Mouse (Mus musculus): ENCODE data around the gene Ncor2. TPM values are rescaled to one million over a fixed set of nuclear protein-coding genes. Genes with fewer than 3 reads are reported as not detected.

Ncor2 gene
- total RNA-seq, 1 experiment = 19.9 TPM

- no peak for DNase-seq (ENCODE audit: low read depth, low spot score)
- no peaks in the 10 kb centered on the region for H3K9me3 ChIP-seq (ENCODE audit: control insufficient read depth, insufficient read depth, low read depth, low read length)
- peaks cover 2 to 12% of the 10 kb centered on the region in 2 experiments; a peak in 3 of 4 replicates for H3K4me1 ChIP-seq (ENCODE audit: control insufficient read depth in 2 of 2, insufficient read depth in 2 of 2, low read length in 2 of 2, poor library complexity in 1 of 2)
- in situ Hi-C loops (cut with MboI; ENCODE audit: low sequenced_read_pairs in 2 of 2, unreplicated experiment in 2 of 2) = no loop called here
- TF ChIP-seq HCFC1 (IDR thresholded peaks at IDR 0.05; ENCODE audit: borderline replicate concordance, insufficient read depth, low read length) (no peak), MAFK (IDR thresholded peaks at IDR 0.05; ENCODE audit: insufficient read depth, low read depth, low read length) (no peak), CHD2 (IDR thresholded peaks at IDR 0.05; ENCODE audit: low read depth, low read length) (no peak), ZNF384 (IDR thresholded peaks at IDR 0.05; ENCODE audit: low read depth, low read length) (no peak), ZC3H11A (IDR thresholded peaks at IDR 0.05; ENCODE audit: borderline replicate concordance, low read depth, low read length) (no peak)
- H3K4me3 ChIP-seq (ENCODE audit: insufficient read depth in 1 of 2, low read depth in 1 of 2, low read length in 2 of 2, poor library complexity in 1 of 2, severe bottlenecking in 1 of 2) = no peak overlapping the region
- H3K9ac ChIP-seq (ENCODE audit: insufficient read depth, low read depth, low read length, poor library complexity, severe bottlenecking) = no peak overlapping the region
- no peaks in the 10 kb centered on the region for H3K36me3 ChIP-seq (ENCODE audit: control insufficient read depth, insufficient read depth, low read length, poor library complexity, severe bottlenecking)
- H3K27ac ChIP-seq (ENCODE audit: insufficient read depth, low read depth, low read length, poor library complexity, severe bottlenecking) = no peak overlapping the region
Observed at GRCm38 (mm10) chr5:125190105-125190813, 11.2 kb upstream of the Ncor2 start.

GRCm38 (mm10) chr5:125189625-125190024, 10.6 kb upstream of the Ncor2 start:
- Histone ChIP-seq H3K36me3 (ENCODE audit: control insufficient read depth, insufficient read depth, low read length, poor library complexity, severe bottlenecking) (no peaks in the 10 kb centered on the region), H3K9ac (ENCODE audit: insufficient read depth, low read depth, low read length, poor library complexity, severe bottlenecking) (no peak overlapping the region), H3K27ac (ENCODE audit: insufficient read depth, low read depth, low read length, poor library complexity, severe bottlenecking) (no peak overlapping the region), H3K4me3 (ENCODE audit: insufficient read depth in 1 of 2, low read depth in 1 of 2, low read length in 2 of 2, poor library complexity in 1 of 2, severe bottlenecking in 1 of 2) (no peak overlapping the region), H3K9me3 (ENCODE audit: control insufficient read depth, insufficient read depth, low read depth, low read length) (no peaks in the 10 kb centered on the region), H3K4me1 (ENCODE audit: control insufficient read depth in 2 of 2, insufficient read depth in 2 of 2, low read length in 2 of 2, poor library complexity in 1 of 2) (peaks cover 2 to 16% of the 10 kb centered on the region in 2 experiments; a peak in 3 of 4 replicates)
- TF ChIP-seq ZC3H11A (IDR thresholded peaks at IDR 0.05; ENCODE audit: borderline replicate concordance, low read depth, low read length) (peak; percentile 14; the same call in 1 of the 2 replicates), MAFK (IDR thresholded peaks at IDR 0.05; ENCODE audit: insufficient read depth, low read depth, low read length) (no peak)
- peak; percentile 87 for DNase-seq (ENCODE audit: low read depth, low spot score)
- in situ Hi-C loops (cut with MboI; ENCODE audit: low sequenced_read_pairs in 2 of 2, unreplicated experiment in 2 of 2) = no loop called here

DNA sequence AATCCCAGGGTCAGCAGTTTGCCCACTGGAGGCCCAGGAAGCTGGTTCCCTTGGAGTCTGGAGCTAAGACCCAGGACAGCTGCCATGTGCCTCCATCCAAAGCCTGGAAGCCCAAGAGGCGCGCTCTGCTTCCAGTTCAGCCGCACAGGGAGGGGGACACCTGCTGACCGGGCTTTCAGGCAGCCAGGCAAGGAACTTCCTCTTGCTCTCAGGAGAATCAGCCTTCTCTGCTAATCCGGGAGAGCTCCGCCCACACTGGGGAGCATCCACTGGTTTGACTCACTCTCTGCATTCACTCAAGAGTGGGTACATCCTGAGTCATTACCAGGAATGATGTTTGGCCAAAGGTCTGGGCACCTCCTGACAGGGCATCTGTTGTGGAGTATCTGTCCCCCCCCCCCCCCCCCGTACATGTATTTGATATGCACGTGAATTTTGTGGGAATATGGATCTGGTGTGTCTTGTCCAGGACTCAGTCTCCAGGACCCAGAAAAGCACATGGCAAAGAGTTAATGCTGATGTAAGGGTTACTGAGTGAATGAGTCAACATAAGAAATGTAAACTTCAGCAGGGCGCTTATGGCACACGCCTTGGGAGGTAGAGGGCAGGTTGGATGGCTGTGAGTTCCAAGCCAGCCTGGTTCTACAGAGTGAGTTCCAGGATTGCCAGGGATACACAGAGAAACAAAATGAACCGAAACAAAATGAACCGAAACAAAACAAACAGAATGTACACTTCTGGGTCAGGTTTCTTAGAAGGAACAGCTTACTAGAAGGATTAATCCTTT, 10.0 kb upstream of the Ncor2 start:
- no peak overlapping the region for H3K4me3 ChIP-seq (ENCODE audit: insufficient read depth in 1 of 2, low read depth in 1 of 2, low read length in 2 of 2, poor library complexity in 1 of 2, severe bottlenecking in 1 of 2)
- no peak overlapping the region for H3K27ac ChIP-seq (ENCODE audit: insufficient read depth, low read depth, low read length, poor library complexity, severe bottlenecking)
- H3K9me3 ChIP-seq (ENCODE audit: control insufficient read depth, insufficient read depth, low read depth, low read length) = no peaks in the 10 kb centered on the region
- no peak overlapping the region for H3K9ac ChIP-seq (ENCODE audit: insufficient read depth, low read depth, low read length, poor library complexity, severe bottlenecking)
- no peaks in the 10 kb centered on the region for H3K36me3 ChIP-seq (ENCODE audit: control insufficient read depth, insufficient read depth, low read length, poor library complexity, severe bottlenecking)
- TF ChIP-seq MAFK (IDR thresholded peaks at IDR 0.05; ENCODE audit: insufficient read depth, low read depth, low read length) (peak; percentile 57; the same call in 1 of the 2 replicates), ZNF384 (IDR thresholded peaks at IDR 0.05; ENCODE audit: low read depth, low read length) (no peak), ZC3H11A (IDR thresholded peaks at IDR 0.05; ENCODE audit: borderline replicate concordance, low read depth, low read length) (no peak), HCFC1 (IDR thresholded peaks at IDR 0.05; ENCODE audit: borderline replicate concordance, insufficient read depth, low read length) (no peak), CHD2 (IDR thresholded peaks at IDR 0.05; ENCODE audit: low read depth, low read length) (no peak)
- in situ Hi-C loops (cut with MboI; ENCODE audit: low sequenced_read_pairs in 2 of 2, unreplicated experiment in 2 of 2) = no loop called here
- peaks cover 2 to 20% of the 10 kb centered on the region in 2 experiments; a peak in 2 of 4 replicates for H3K4me1 ChIP-seq (ENCODE audit: control insufficient read depth in 2 of 2, insufficient read depth in 2 of 2, low read length in 2 of 2, poor library complexity in 1 of 2)
- no peak for DNase-seq (ENCODE audit: low read depth, low spot score)

DNA sequence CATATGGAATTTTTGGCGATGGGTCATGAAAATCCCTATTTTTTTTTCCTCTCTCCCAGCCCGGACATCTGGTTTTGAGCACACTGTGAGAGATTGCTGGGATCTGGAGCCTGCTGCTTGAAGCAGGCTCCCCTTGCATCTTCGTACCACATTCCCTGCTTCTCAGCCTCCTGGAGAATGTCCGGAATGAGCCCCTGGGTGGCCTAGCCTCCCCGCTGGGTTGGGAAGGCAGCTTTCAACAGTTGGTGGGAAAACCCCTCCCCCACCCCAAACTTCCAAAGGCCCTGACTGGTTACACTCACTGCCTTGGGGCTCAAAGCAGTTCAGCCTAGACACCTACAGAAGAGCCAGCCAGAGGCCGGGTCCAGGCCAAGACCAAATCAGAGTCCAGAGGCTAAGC, 5.8 kb upstream of the Ncor2 start:
- no peak overlapping the region for H3K9ac ChIP-seq (ENCODE audit: insufficient read depth, low read depth, low read length, poor library complexity, severe bottlenecking)
- H3K4me1 ChIP-seq (ENCODE audit: control insufficient read depth in 2 of 2, insufficient read depth in 2 of 2, low read length in 2 of 2, poor library complexity in 1 of 2) = peaks cover 2 to 27% of the 10 kb centered on the region in 2 experiments; a peak in 2 of 4 replicates
- in situ Hi-C loops (cut with MboI; ENCODE audit: low sequenced_read_pairs in 2 of 2, unreplicated experiment in 2 of 2) = no loop called here
- no peaks in the 10 kb centered on the region for H3K36me3 ChIP-seq (ENCODE audit: control insufficient read depth, insufficient read depth, low read length, poor library complexity, severe bottlenecking)
- DNase-seq (ENCODE audit: low read depth, low spot score) = peak; percentile 92
- H3K4me3 ChIP-seq (ENCODE audit: insufficient read depth in 1 of 2, low read depth in 1 of 2, low read length in 2 of 2, poor library complexity in 1 of 2, severe bottlenecking in 1 of 2) = no peak overlapping the region
- no peaks in the 10 kb centered on the region for H3K9me3 ChIP-seq (ENCODE audit: control insufficient read depth, insufficient read depth, low read depth, low read length)
- TF ChIP-seq CHD2 (IDR thresholded peaks at IDR 0.05; ENCODE audit: low read depth, low read length) (no peak), ZNF384 (IDR thresholded peaks at IDR 0.05; ENCODE audit: low read depth, low read length) (peak; percentile 31; the same call in 1 of the 2 replicates)
- 0 out of 2 replicates have a peak overlapping the region, but pooled peaks have one; percentile 27 for H3K27ac ChIP-seq (ENCODE audit: insufficient read depth, low read depth, low read length, poor library complexity, severe bottlenecking)
